Mouse (Mus musculus) CD4-positive helper T cell, adult 2 months (primary cell): ENCODE measurements around the gene Hoxc6.

Source experiments
- DNase-seq: peaks from one replicate; pipeline ENCODE4 v3.0.0-alpha.2; 2012; ENCODE audit warnings: low read depth, missing footprints, low spot score

Gene Hoxc6

GRCm38 (mm10) chr15:102967511-102968397, 30.3 kb upstream of the Hoxc6 start:
- DNase-seq: no peak

- no peak for DNase-seq
Observed at GRCm38 (mm10) chr15:102969296-102969695, 28.8 kb upstream of the Hoxc6 start.

GRCm38 (mm10) chr15:102970740-102971139, 27.3 kb upstream of the Hoxc6 start:
- DNase-seq: no peak

- DNase-seq: no peak
Observed at GRCm38 (mm10) chr15:102972254-102972653, 25.8 kb upstream of the Hoxc6 start.

GRCm38 (mm10) chr15:102972753-102973152, 25.3 kb upstream of the Hoxc6 start:
- no peak for DNase-seq

- DNase-seq: no peak
Observed at GRCm38 (mm10) chr15:102975034-102975433, 23.0 kb upstream of the Hoxc6 start.

GRCm38 (mm10) chr15:102975688-102976111, 22.4 kb upstream of the Hoxc6 start:
- no peak for DNase-seq

- no peak for DNase-seq
Observed at GRCm38 (mm10) chr15:102976171-102976570, 21.9 kb upstream of the Hoxc6 start, which contains the start of gene Hoxc9. TSS of gene Hoxc9 (plus strand) at chr15:102976439.

- peak; percentile 37 for DNase-seq
Observed at GRCm38 (mm10) chr15:102976631-102977422, 21.2 kb upstream of the Hoxc6 start.

GRCm38 (mm10) chr15:102977423-102977974, 20.6 kb upstream of the Hoxc6 start:
- no peak for DNase-seq

GRCm38 (mm10) chr15:102978615-102979515, 19.2 kb upstream of the Hoxc6 start:
- no peak for DNase-seq

GRCm38 (mm10) chr15:102979936-102980335, 18.1 kb upstream of the Hoxc6 start:
- no peak for DNase-seq

- no peak for DNase-seq
Observed at GRCm38 (mm10) chr15:102980352-102980751, 17.7 kb upstream of the Hoxc6 start.

GRCm38 (mm10) chr15:102980912-102981311, 17.1 kb upstream of the Hoxc6 start:
- no peak for DNase-seq

- DNase-seq: peak; percentile 40
Observed at GRCm38 (mm10) chr15:102981379-102982288, 16.4 kb upstream of the Hoxc6 start.

- DNase-seq: no peak
Observed at GRCm38 (mm10) chr15:102983716-102984115, 14.3 kb upstream of the Hoxc6 start.

- DNase-seq: no peak
Observed at GRCm38 (mm10) chr15:102984521-102984920, 13.5 kb upstream of the Hoxc6 start.

- no peak for DNase-seq
Observed at GRCm38 (mm10) chr15:102984925-102985324, 13.1 kb upstream of the Hoxc6 start.

- peak; percentile 67 for DNase-seq
Observed at GRCm38 (mm10) chr15:102987124-102987833, 10.8 kb upstream of the Hoxc6 start.
